Mouse (Mus musculus): ENCODE data around the gene Mdm4. TPM values are rescaled to one million over a fixed set of nuclear protein-coding genes. Genes with fewer than 3 reads are reported as not detected.

Mdm4 gene
- polyA plus RNA-seq, 1 experiment from 2014 or later, result 33.3 TPM

GRCm38 (mm10) chr1:132928032-132928906, 102.1 kb downstream of the Mdm4 start:
- Histone ChIP-seq H3K4me1 (no peaks in the 10 kb centered on the region), H3K27ac (no peak overlapping the region), H3K9me3 (no peaks in the 10 kb centered on the region), H3K36me3 (no peaks in the 10 kb centered on the region), H3K9ac (no peak overlapping the region), H3K4me3 (replicated peaks) (no peak overlapping the region), H3K4me2 (no peak overlapping the region), H3K27me3 (replicated peaks) (no peaks in the 10 kb centered on the region)
- WGBS, result 36% methylated on average over 19 of the region's 19 CpGs
- ATAC-seq (ENCODE audit: insufficient read depth, low FRiP score, low read depth), result no peak

GRCm38 (mm10) chr1:132925270-132925669, 105.1 kb downstream of the Mdm4 start:
- 77% methylated on average over 7 of the region's 7 CpGs for WGBS
- no peak for ATAC-seq (ENCODE audit: insufficient read depth, low FRiP score, low read depth)
- H3K9me3 ChIP-seq, result no peaks in the 10 kb centered on the region
- H3K27me3 ChIP-seq (replicated peaks), result no peaks in the 10 kb centered on the region
- no peak overlapping the region for H3K4me3 ChIP-seq (replicated peaks)
- no peak overlapping the region for H3K27ac ChIP-seq
- no peaks in the 10 kb centered on the region for H3K36me3 ChIP-seq
- H3K4me1 ChIP-seq, result no peaks in the 10 kb centered on the region
- no peak overlapping the region for H3K4me2 ChIP-seq
- no peak overlapping the region for H3K9ac ChIP-seq

- Histone ChIP-seq H3K4me3 (replicated peaks) (no peak overlapping the region), H3K9me3 (no peaks in the 10 kb centered on the region), H3K9ac (no peak overlapping the region), H3K27me3 (replicated peaks) (0 out of 2 replicates have a peak, but pooled peaks cover 3% of the 10 kb centered on the region), H3K27ac (no peak overlapping the region), H3K4me1 (peaks cover 7% of the 10 kb centered on the region; the same call in 1 of the 2 replicates), H3K36me3 (no peaks in the 10 kb centered on the region), H3K4me2 (no peak overlapping the region)
- no peak for ATAC-seq (ENCODE audit: insufficient read depth, low FRiP score, low read depth)
- 92% methylated on average over 9 of the region's 9 CpGs for whole genome bisulfite sequencing
Measured at GRCm38 (mm10) chr1:132922257-132922656, 108.1 kb downstream of the Mdm4 start.

GRCm38 (mm10) chr1:132921071-132921470, 109.3 kb downstream of the Mdm4 start:
- WGBS, result 16% methylated on average over 13 of the region's 13 CpGs
- no peak overlapping the region for H3K4me2 ChIP-seq
- no peak for ATAC-seq (ENCODE audit: insufficient read depth, low FRiP score, low read depth)

GRCm38 (mm10) chr1:132919258-132919657, 111.1 kb downstream of the Mdm4 start:
- Histone ChIP-seq H3K4me3 (replicated peaks) (no peak overlapping the region), H3K27ac (no peak overlapping the region), H3K4me2 (no peak overlapping the region), H3K27me3 (replicated peaks) (0 out of 2 replicates have a peak, but pooled peaks cover 3% of the 10 kb centered on the region), H3K4me1 (peaks cover 7% of the 10 kb centered on the region; the same call in 1 of the 2 replicates), H3K9ac (no peak overlapping the region), H3K36me3 (no peaks in the 10 kb centered on the region), H3K9me3 (no peaks in the 10 kb centered on the region)
- 86% methylated on average over 8 of the region's 8 CpGs for WGBS
- ATAC-seq (ENCODE audit: insufficient read depth, low FRiP score, low read depth), result no peak

More at GRCm38 (mm10) chr1:132921071-132921470, 109.3 kb downstream of the Mdm4 start:
- 0 out of 2 replicates have a peak, but pooled peaks cover 3% of the 10 kb centered on the region for H3K27me3 ChIP-seq (replicated peaks)
- no peaks in the 10 kb centered on the region for H3K9me3 ChIP-seq
- H3K4me3 ChIP-seq (replicated peaks), result no peak overlapping the region
- peaks cover 7% of the 10 kb centered on the region; the same call in 1 of the 2 replicates for H3K4me1 ChIP-seq
- no peak overlapping the region for H3K9ac ChIP-seq
- H3K36me3 ChIP-seq, result no peaks in the 10 kb centered on the region
- H3K27ac ChIP-seq, result no peak overlapping the region

GRCm38 (mm10) chr1:132918117-132918680, 112.2 kb downstream of the Mdm4 start:
- Histone ChIP-seq H3K4me3 (replicated peaks) (no peak overlapping the region), H3K9me3 (no peaks in the 10 kb centered on the region), H3K4me1 (peaks cover 7% of the 10 kb centered on the region; the same call in 1 of the 2 replicates), H3K9ac (no peak overlapping the region), H3K36me3 (no peaks in the 10 kb centered on the region), H3K4me2 (no peak overlapping the region), H3K27me3 (replicated peaks) (0 out of 2 replicates have a peak, but pooled peaks cover 3% of the 10 kb centered on the region), H3K27ac (no peak overlapping the region)
- no peak; the same call in 1 of the 2 replicates for ATAC-seq (ENCODE audit: insufficient read depth, low FRiP score, low read depth)
- 23% methylated on average over 10 of the region's 10 CpGs for WGBS

- 19% methylated on average over 8 of the region's 8 CpGs for WGBS
- H3K9me3 ChIP-seq, result no peaks in the 10 kb centered on the region
- H3K27ac ChIP-seq, result no peak overlapping the region
- no peak overlapping the region for H3K4me2 ChIP-seq
- no peaks in the 10 kb centered on the region for H3K36me3 ChIP-seq
- 0 out of 2 replicates have a peak, but pooled peaks cover 3% of the 10 kb centered on the region for H3K27me3 ChIP-seq (replicated peaks)
- H3K4me3 ChIP-seq (replicated peaks), result no peak overlapping the region
- H3K9ac ChIP-seq, result no peak overlapping the region
- no peak for ATAC-seq (ENCODE audit: insufficient read depth, low FRiP score, low read depth)
- peaks cover 7% of the 10 kb centered on the region; the same call in 1 of the 2 replicates for H3K4me1 ChIP-seq
Measured at GRCm38 (mm10) chr1:132917554-132917953, 112.8 kb downstream of the Mdm4 start.

- Histone ChIP-seq H3K4me1 (peaks cover 7% of the 10 kb centered on the region; the same call in 1 of the 2 replicates), H3K4me3 (replicated peaks) (no peak overlapping the region), H3K9ac (no peak overlapping the region), H3K27me3 (replicated peaks) (0 out of 2 replicates have a peak, but pooled peaks cover 3% of the 10 kb centered on the region), H3K36me3 (no peaks in the 10 kb centered on the region), H3K27ac (no peak overlapping the region), H3K4me2 (no peak overlapping the region), H3K9me3 (no peaks in the 10 kb centered on the region)
- ATAC-seq (ENCODE audit: insufficient read depth, low FRiP score, low read depth), result no peak
- WGBS, result 49% methylated on average over 6 of the region's 6 CpGs
Measured at GRCm38 (mm10) chr1:132915849-132916493, 114.4 kb downstream of the Mdm4 start.

GRCm38 (mm10) chr1:132910414-132911041, 119.8 kb downstream of the Mdm4 start:
- no peaks in the 10 kb centered on the region for H3K27me3 ChIP-seq (replicated peaks)
- 62% methylated on average over 11 of the region's 11 CpGs for WGBS
- H3K4me1 ChIP-seq, result no peaks in the 10 kb centered on the region
- H3K4me2 ChIP-seq, result no peak overlapping the region
- no peak overlapping the region for H3K9ac ChIP-seq
- no peak overlapping the region for H3K27ac ChIP-seq
- H3K36me3 ChIP-seq, result no peaks in the 10 kb centered on the region
- H3K9me3 ChIP-seq, result no peaks in the 10 kb centered on the region
- ATAC-seq (ENCODE audit: insufficient read depth, low FRiP score, low read depth), result no peak; the same call in 1 of the 2 replicates
- no peak overlapping the region for H3K4me3 ChIP-seq (replicated peaks)

- ATAC-seq (ENCODE audit: insufficient read depth, low FRiP score, low read depth), result no peak
- Histone ChIP-seq H3K36me3 (no peaks in the 10 kb centered on the region), H3K27me3 (replicated peaks) (no peaks in the 10 kb centered on the region), H3K9ac (no peak overlapping the region), H3K9me3 (no peaks in the 10 kb centered on the region), H3K4me1 (no peaks in the 10 kb centered on the region), H3K27ac (no peak overlapping the region), H3K4me2 (no peak overlapping the region), H3K4me3 (replicated peaks) (no peak overlapping the region)
- 89% methylated on average over 1 of the region's 1 CpGs for WGBS
Measured at GRCm38 (mm10) chr1:132909951-132910350, 120.4 kb downstream of the Mdm4 start.
